Mouse (Mus musculus) midbrain, embryonic 11.5 days (tissue): ENCODE results near the gene Uncx. TPM values are rescaled to one million over a fixed set of nuclear protein-coding genes. Genes with fewer than 3 reads are reported as not detected.

Experiments used
- ATAC-seq: fragments of 200-750 bp; cut with Nextera tagmentation; 2 replicates; pipeline ENCODE4 v1.8.0; 2017; ENCODE audit warnings: moderate TSS enrichment, moderate library complexity; ENCODE audit not compliant: low FRiP score
- DNase-seq: peaks from one replicate; pipeline ENCODE4 v3.0.0; 2015; ENCODE audit warnings: low spot score; ENCODE audit errors: missing footprints
- H3K27ac ChIP-seq: fragments of 300-500 bp; sonication (generic); 2 replicates; pipeline ENCODE4 v1.5.1; 2014; ENCODE audit warnings: low read depth, low read length
- H3K27me3 ChIP-seq: fragments of 300-500 bp; sonication (generic); 2 replicates; pipeline ENCODE4 v1.6.1; 2014; ENCODE audit warnings: mild to moderate bottlenecking, low read length, moderate library complexity, mixed read lengths; ENCODE audit not compliant: control insufficient read depth, insufficient read depth
- H3K36me3 ChIP-seq: fragments of 300-500 bp; sonication (generic); 2 replicates; pipeline ENCODE4 v1.6.1; 2014; ENCODE audit warnings: mild to moderate bottlenecking, low read length, moderate library complexity, mixed read lengths; ENCODE audit not compliant: control insufficient read depth, insufficient read depth
- H3K4me1 ChIP-seq: fragments of 300-500 bp; sonication (generic); 2 replicates; pipeline ENCODE4 v1.6.1; 2014; ENCODE audit warnings: low read length; ENCODE audit not compliant: control insufficient read depth, insufficient read depth
- H3K4me2 ChIP-seq: fragments of 300-500 bp; sonication (generic); 2 replicates; pipeline ENCODE4 v1.6.1; 2014; ENCODE audit warnings: mild to moderate bottlenecking, moderate library complexity
- H3K4me3 ChIP-seq: fragments of 300-500 bp; sonication (generic); 2 replicates; pipeline ENCODE4 v1.5.1; 2014; ENCODE audit warnings: low read depth, low read length
- H3K9ac ChIP-seq: fragments of 300-500 bp; sonication (generic); 2 replicates; pipeline ENCODE4 v1.6.1; 2014; ENCODE audit warnings: low read length
- H3K9me3 ChIP-seq: fragments of 300-500 bp; sonication (generic); 2 replicates; pipeline ENCODE4 v1.6.1; 2016; ENCODE audit warnings: low read length; ENCODE audit not compliant: control insufficient read depth
- WGBS: fragments of 180-500 bp; shearing (Covaris S2); extraction: QIAGEN DNeasy Blood & Tissue Kit; methylation state at CpG from one replicate; pipeline ENCODE4 v1.1.7; 2014; 5-methylcytosine and 5-hydroxymethylcytosine counted together
- polyA plus RNA-seq: library from polyadenylated mRNA; unstranded; fragments of >200 nt; fragmentation: Nextera tagmentation; extraction: Ambion mirVana; gene quantifications from 2 replicates; pipeline ENCODE4 v1.2.1, GENCODE M21; 2014

The Uncx gene
- polyA plus RNA-seq, 1 experiment from 2014 or later: 41.8 TPM

GRCm38 (mm10) chr5:139546336-139546770 is 3.1 kb downstream of the Uncx start:
- H3K4me2 ChIP-seq: peak overlapping the region; percentile 41
- peak; percentile 95 for DNase-seq
- H3K27ac ChIP-seq: peak overlapping the region; percentile 79
- WGBS: under 1% methylated on average over 26 of the region's 26 CpGs
- peak overlapping the region; percentile 45 for H3K4me3 ChIP-seq
- H3K9me3 ChIP-seq: no peaks in the 10 kb centered on the region
- H3K27me3 ChIP-seq: peaks cover 94% of the 10 kb centered on the region
- ATAC-seq: no peak
- peaks cover 7% of the 10 kb centered on the region for H3K4me1 ChIP-seq
- H3K36me3 ChIP-seq: no peaks in the 10 kb centered on the region
- peak overlapping the region; percentile 67 for H3K9ac ChIP-seq

- under 1% methylated on average over 68 of the region's 68 CpGs for WGBS
- Histone ChIP-seq H3K36me3 (no peaks in the 10 kb centered on the region), H3K4me2 (peak overlapping the region; percentile 41), H3K27me3 (peaks cover 94% of the 10 kb centered on the region), H3K4me3 (peak overlapping the region; percentile 45), H3K9me3 (no peaks in the 10 kb centered on the region), H3K4me1 (peaks cover 7% of the 10 kb centered on the region; the same call in 1 of the 2 replicates), H3K27ac (peak overlapping the region; percentile 79), H3K9ac (peak overlapping the region; percentile 67)
- ATAC-seq (no peak), DNase-seq (no peak)
Observed at GRCm38 (mm10) chr5:139546771-139547420, 3.6 kb downstream of the Uncx start.

- WGBS: under 1% methylated on average over 40 of the region's 49 CpGs
- no peaks in the 10 kb centered on the region for H3K9me3 ChIP-seq
- ATAC-seq: no peak
- H3K4me3 ChIP-seq: peak overlapping the region; percentile 45
- peak overlapping the region; percentile 67 for H3K9ac ChIP-seq
- H3K27ac ChIP-seq: peak overlapping the region; percentile 79
- no peaks in the 10 kb centered on the region for H3K36me3 ChIP-seq
- DNase-seq: peak; percentile 96
- peaks cover 7% of the 10 kb centered on the region; the same call in 1 of the 2 replicates for H3K4me1 ChIP-seq
- peak overlapping the region; percentile 41 for H3K4me2 ChIP-seq
- peaks cover 94% of the 10 kb centered on the region for H3K27me3 ChIP-seq
Observed at GRCm38 (mm10) chr5:139547421-139547931, 4.2 kb downstream of the Uncx start.

DNA sequence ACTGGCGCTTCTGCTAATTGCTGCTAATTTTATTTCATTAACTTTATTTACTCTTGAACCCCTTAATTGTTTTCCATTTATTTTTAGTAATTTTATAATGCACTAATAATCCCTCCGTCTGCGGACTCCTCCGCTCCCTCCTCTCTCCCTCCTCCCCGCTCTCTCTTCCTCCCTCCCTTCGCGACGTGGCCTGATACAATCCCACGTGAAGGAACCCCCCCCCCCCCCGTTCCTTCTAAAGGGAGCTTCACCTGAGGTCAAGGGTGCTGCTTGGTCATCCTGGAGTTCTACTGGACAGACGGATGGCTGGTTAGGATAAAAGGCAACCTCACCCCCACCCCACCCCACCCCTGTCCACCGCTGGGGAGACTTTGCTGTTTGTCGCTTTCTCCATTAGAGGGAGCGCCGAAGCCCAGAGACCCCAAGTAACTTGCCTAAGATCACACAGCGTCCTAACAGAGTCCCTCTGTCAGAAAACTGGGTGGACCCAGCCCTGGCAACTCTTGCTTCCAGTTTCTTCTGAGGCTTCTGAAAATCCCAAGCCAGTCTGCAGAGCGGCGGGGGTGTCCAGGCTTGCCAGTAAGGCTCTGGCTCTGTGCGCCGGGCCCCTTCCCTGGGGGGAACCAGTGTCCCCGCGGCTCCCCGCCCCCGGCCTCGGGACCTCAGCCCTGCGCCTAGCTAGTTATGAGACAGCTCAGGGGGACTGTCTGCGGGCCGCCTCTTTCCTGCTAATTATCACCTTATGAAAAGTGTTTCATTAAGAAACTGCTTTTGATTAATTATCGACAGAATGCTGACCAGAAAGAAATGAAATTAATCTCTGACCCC is 10.4 kb downstream of the Uncx start:
- Histone ChIP-seq H3K4me1 (peaks cover 20% of the 10 kb centered on the region), H3K4me3 (no peak overlapping the region), H3K36me3 (no peaks in the 10 kb centered on the region), H3K4me2 (no peak overlapping the region), H3K9ac (no peak overlapping the region), H3K27ac (peak overlapping the region; percentile 42; the same call in 1 of the 2 replicates), H3K9me3 (no peaks in the 10 kb centered on the region), H3K27me3 (peaks cover 93% of the 10 kb centered on the region)
- DNase-seq (peak; percentile 94), ATAC-seq (no peak)
- 4% methylated on average over 28 of the region's 29 CpGs for WGBS

DNA sequence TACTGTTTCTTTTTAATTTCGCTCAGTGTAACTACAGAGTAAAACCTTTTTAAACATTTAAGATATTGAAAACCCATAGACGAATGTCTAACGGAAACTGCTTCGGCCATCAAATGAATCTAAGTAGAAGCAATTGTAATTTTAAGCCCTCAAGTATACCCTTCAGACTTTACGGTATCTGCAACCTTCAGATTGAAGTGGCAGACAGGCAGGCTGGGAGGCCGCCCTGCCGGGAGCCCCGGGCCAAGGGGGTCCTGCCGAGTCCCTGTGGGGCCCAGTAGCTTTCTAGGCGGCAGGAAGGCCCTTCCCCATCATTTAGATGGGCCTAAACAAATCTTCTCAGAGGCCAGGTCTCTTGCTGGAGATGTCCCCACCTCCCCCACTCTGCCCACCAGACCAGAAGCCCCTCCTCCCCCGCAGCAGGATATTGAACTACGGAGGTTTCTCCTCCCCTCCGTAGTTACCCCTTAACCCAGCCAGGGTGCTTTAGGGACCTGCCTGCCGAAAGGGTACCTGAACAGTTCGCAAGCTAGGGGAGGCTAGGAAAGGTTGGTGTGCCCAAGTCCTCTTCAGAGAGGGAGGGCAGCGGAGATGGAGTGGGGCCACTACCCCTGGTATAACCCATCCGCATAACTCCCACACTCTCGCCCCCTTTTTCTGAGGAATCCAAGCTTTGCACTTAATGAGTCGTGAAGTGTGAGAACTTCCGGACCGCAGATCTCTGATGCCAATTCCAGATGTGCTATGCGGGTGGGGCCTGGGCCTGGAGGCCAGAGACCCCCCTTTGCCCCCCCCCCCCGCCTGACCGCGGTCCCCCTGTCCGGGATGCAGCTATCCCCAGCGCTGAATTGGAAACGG is 11.4 kb downstream of the Uncx start:
- H3K4me3 ChIP-seq: no peak overlapping the region
- no peak overlapping the region for H3K4me2 ChIP-seq
- H3K9ac ChIP-seq: no peak overlapping the region
- no peaks in the 10 kb centered on the region for H3K9me3 ChIP-seq
- H3K4me1 ChIP-seq: peaks cover 23% of the 10 kb centered on the region
- H3K27me3 ChIP-seq: peaks cover 89% of the 10 kb centered on the region
- no peak overlapping the region for H3K27ac ChIP-seq
- ATAC-seq (no peak), DNase-seq (peak; percentile 94)
- WGBS: 2% methylated on average over 28 of the region's 28 CpGs
- H3K36me3 ChIP-seq: no peaks in the 10 kb centered on the region

- Histone ChIP-seq H3K27ac (no peak overlapping the region), H3K36me3 (no peaks in the 10 kb centered on the region), H3K9me3 (no peaks in the 10 kb centered on the region), H3K4me1 (peaks cover 23% of the 10 kb centered on the region), H3K4me3 (no peak overlapping the region), H3K27me3 (peaks cover 88% of the 10 kb centered on the region), H3K9ac (no peak overlapping the region), H3K4me2 (no peak overlapping the region)
- DNase-seq (peak; percentile 94), ATAC-seq (no peak)
- 5% methylated on average over 7 of the region's 7 CpGs for WGBS
Observed at GRCm38 (mm10) chr5:139555476-139556115, 12.3 kb downstream of the Uncx start.

GRCm38 (mm10) chr5:139556116-139556678 is 12.9 kb downstream of the Uncx start:
- Histone ChIP-seq H3K4me3 (no peak overlapping the region), H3K4me1 (peaks cover 23% of the 10 kb centered on the region), H3K9ac (no peak overlapping the region), H3K27ac (no peak overlapping the region), H3K36me3 (no peaks in the 10 kb centered on the region), H3K27me3 (peaks cover 82% of the 10 kb centered on the region), H3K9me3 (no peaks in the 10 kb centered on the region), H3K4me2 (no peak overlapping the region)
- WGBS: 1% methylated on average over 6 of the region's 6 CpGs
- ATAC-seq (no peak), DNase-seq (peak; percentile 94)

DNA sequence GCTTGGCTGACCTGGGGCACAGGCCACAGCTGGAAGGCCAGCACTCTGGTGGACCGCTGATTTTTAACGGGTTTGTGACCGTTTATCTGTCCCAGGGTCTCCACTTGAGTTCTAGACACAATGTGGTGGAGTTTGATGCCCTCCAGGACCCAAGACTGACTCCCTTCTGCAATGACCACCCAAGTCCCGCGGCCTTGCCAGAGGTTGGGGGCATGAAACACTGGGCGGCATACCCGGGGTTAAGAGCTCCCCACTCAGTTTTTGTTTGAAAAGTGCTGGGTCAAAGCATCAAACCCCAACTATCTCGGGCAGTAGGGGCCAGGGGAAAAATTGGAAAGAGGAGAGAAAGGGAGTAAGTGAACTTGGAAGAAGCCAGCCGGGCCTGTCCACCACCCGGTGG is 13.8 kb downstream of the Uncx start:
- peak; percentile 93 for DNase-seq
- Histone ChIP-seq H3K27me3 (peaks cover 73% of the 10 kb centered on the region), H3K9ac (no peak overlapping the region), H3K4me3 (no peak overlapping the region), H3K9me3 (no peaks in the 10 kb centered on the region), H3K27ac (no peak overlapping the region), H3K4me1 (peaks cover 23% of the 10 kb centered on the region), H3K36me3 (no peaks in the 10 kb centered on the region), H3K4me2 (no peak overlapping the region)
- no peak for ATAC-seq
- WGBS: 2% methylated on average over 10 of the region's 10 CpGs
